Mouse (Mus musculus): Measurements from ENCODE around the gene Arfgef2. TPM values are rescaled to one million over a fixed set of nuclear protein-coding genes. Genes with fewer than 3 reads are reported as not detected.

Arfgef2 gene
- polyA plus RNA-seq, 1 experiment from 2014 or later = 11.1 TPM

DNA sequence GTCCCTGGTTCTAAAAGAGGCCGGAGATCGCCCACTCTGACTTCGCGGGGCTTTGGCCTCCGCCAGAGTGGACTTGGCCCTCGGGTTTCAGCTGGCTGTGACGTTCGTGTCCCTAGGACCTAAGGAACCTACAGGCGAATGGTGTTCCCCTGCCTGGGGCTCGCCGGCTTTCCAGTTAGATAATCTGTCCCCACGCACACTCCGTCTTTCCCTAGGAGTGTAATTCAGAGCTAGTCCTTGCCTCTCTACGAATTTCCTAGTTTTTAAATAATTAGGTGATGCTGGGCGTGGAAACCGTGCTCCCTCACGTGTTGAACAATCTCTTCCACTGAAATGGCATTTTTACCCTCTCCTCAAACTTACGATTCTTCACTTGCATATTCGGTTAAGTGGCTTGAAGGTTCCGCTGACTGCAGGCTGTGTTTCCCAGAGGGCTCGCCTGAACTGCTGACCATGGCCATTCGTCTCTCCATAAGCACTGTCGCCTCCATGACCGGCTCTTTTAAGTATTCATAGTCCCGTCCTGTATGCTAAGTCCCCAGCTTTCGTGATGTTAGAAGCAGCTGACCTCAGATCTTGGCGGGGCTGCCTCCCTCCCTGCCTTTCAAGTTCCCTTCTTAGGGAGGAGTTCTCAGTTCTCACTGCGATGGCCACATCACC lies 101.3 kb downstream of the Arfgef2 start:
- peak; percentile 22 for ATAC-seq (ENCODE audit: insufficient number of reproducible peaks, low FRiP score)
- H3K4me1 ChIP-seq (replicated peaks) = peaks cover 18% of the 10 kb centered on the region
- peak overlapping the region; percentile 78 for H3K4me3 ChIP-seq
- WGBS = under 1% methylated on average over 28 of the region's 28 CpGs
- no peaks in the 10 kb centered on the region for H3K9me3 ChIP-seq (replicated peaks)
- no peaks in the 10 kb centered on the region for H3K27me3 ChIP-seq (replicated peaks)
- H3K4me2 ChIP-seq = peak overlapping the region; percentile 96
- peaks cover 9% of the 10 kb centered on the region for H3K36me3 ChIP-seq
- H3K27ac ChIP-seq (ENCODE audit: poor library complexity, severe bottlenecking) = peak overlapping the region; percentile 99
- peak overlapping the region; percentile 88 for H3K9ac ChIP-seq

DNA sequence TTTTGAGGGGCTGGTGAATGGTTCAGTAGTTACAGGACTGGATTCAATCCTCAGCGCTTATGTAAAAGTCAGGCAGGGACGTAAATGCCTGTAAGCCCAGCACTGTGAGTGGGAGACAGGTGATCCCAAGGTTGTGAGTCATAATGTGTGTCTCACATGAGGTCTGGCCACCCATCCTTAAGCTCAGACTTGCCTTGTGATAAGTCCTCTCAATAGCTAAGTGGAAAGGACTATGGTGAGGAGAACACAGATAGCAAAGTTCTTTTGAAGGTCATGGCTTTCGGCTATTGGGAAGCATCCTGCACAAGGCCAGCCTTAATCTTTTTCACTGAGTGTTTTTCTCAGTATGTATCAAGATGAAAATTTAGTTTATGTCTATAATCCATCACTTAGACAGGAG lies 104.3 kb downstream of the Arfgef2 start:
- Histone ChIP-seq H3K9me3 (replicated peaks) (no peaks in the 10 kb centered on the region), H3K4me2 (no peak overlapping the region), H3K9ac (no peak overlapping the region), H3K4me1 (replicated peaks) (peaks cover 26% of the 10 kb centered on the region), H3K4me3 (no peak overlapping the region), H3K36me3 (peaks cover 8% of the 10 kb centered on the region), H3K27me3 (replicated peaks) (no peaks in the 10 kb centered on the region), H3K27ac (ENCODE audit: poor library complexity, severe bottlenecking) (no peak overlapping the region; the same call in 1 of the 2 replicates)
- ATAC-seq (ENCODE audit: insufficient number of reproducible peaks, low FRiP score) = no peak
- 73% methylated on average over 3 of the region's 3 CpGs for WGBS

DNA sequence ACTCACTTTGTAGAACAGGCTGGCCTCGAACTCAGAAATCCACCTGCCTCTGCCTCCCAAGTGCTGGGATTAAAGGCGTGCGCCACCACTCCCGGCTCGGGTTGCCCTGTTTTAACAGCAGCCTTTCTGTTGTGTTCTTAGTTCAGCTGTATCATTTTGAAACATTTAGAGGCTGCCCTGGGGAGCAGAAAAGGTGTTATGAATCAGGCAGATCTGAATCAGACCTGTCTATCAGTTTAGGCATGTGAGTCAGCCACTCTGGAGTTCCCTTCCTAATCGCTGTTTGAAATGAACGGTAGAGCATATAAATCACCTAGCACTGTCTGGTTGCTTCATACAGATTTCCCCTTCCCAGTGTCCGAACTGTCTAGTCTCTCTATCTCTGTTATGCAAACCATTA lies 105.1 kb downstream of the Arfgef2 start:
- 91% methylated on average over 8 of the region's 8 CpGs for WGBS
- Histone ChIP-seq H3K4me3 (no peak overlapping the region), H3K9me3 (replicated peaks) (no peaks in the 10 kb centered on the region), H3K9ac (no peak overlapping the region), H3K27ac (ENCODE audit: poor library complexity, severe bottlenecking) (no peak overlapping the region), H3K27me3 (replicated peaks) (no peaks in the 10 kb centered on the region), H3K36me3 (peaks cover 8% of the 10 kb centered on the region), H3K4me1 (replicated peaks) (peaks cover 23% of the 10 kb centered on the region), H3K4me2 (no peak overlapping the region)
- no peak for ATAC-seq (ENCODE audit: insufficient number of reproducible peaks, low FRiP score)

DNA sequence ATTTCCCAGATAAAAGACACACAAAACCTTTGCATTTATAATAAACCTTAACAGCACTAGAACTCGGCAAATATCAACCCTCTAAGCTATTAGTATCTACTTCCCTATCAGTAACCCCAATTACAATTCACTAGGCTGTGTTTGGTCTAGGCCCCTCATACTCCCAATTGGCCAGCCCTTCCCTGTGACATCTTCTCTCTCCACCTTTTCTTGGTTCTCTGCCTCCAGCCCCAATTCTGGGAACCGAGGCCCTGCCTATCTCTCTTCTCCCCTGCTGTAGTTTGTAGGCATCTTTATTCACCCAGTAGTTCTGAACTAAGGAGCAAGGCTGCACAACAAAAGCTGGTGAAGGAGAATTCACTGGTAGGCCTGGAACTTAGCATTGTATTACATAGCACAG lies 118.6 kb downstream of the Arfgef2 start:
- Histone ChIP-seq H3K4me1 (replicated peaks) (no peaks in the 10 kb centered on the region), H3K27ac (ENCODE audit: poor library complexity, severe bottlenecking) (no peak overlapping the region), H3K9me3 (replicated peaks) (no peaks in the 10 kb centered on the region), H3K9ac (no peak overlapping the region), H3K27me3 (replicated peaks) (no peaks in the 10 kb centered on the region), H3K4me3 (no peak overlapping the region), H3K4me2 (no peak overlapping the region), H3K36me3 (peaks cover 76% of the 10 kb centered on the region)
- no peak for ATAC-seq (ENCODE audit: insufficient number of reproducible peaks, low FRiP score)
- WGBS = 83% methylated on average over 2 of the region's 2 CpGs

DNA sequence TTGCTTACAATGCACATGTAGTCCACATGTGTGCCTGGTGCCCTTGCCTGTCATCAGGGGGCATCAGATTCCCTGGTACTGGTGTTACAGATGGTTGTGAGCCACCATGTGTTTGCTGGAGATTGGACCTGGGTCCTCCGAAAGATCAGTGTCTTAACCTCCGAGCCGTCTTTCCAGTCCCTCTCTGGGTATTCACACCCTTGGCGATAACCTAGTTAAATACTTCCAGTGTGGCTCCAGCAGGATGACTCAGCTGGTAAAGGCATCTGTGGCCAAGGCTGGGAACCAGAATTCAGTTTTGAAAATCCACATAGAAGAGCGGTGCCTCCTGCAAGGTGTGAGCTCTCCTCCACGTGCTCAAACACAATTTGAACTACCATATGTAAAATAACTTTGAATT lies 128.6 kb downstream of the Arfgef2 start:
- no peaks in the 10 kb centered on the region for H3K9me3 ChIP-seq (replicated peaks)
- H3K27me3 ChIP-seq (replicated peaks) = no peaks in the 10 kb centered on the region
- 90% methylated on average over 6 of the region's 6 CpGs for WGBS
- no peak overlapping the region for H3K9ac ChIP-seq
- ATAC-seq (ENCODE audit: insufficient number of reproducible peaks, low FRiP score) = no peak
- H3K36me3 ChIP-seq = peaks cover 82% of the 10 kb centered on the region
- H3K4me3 ChIP-seq = no peak overlapping the region
- no peak overlapping the region for H3K27ac ChIP-seq (ENCODE audit: poor library complexity, severe bottlenecking)
- peaks cover 3% of the 10 kb centered on the region; the same call in 1 of the 2 replicates for H3K4me1 ChIP-seq (replicated peaks)
- H3K4me2 ChIP-seq = no peak overlapping the region

DNA sequence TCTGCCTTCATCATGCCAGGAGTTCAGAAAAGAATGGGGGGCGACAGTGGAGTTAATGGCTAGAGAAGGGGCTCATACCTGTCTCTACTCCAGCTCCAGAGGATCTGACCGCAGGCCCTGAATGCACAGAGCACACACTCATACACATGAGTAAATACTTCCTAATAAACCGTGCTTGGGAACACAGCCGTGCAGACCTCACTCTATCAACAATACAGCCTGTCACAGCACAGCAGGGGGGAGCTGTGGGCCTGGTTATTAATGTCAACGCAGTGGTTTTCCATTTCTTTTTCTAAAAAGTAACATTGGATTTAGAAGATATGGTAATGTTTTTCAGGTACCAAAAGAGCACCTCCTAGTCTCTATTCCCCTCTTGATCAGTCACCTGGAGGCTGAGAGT lies 129.0 kb downstream of the Arfgef2 start:
- ATAC-seq (ENCODE audit: insufficient number of reproducible peaks, low FRiP score) = no peak
- no peaks in the 10 kb centered on the region for H3K9me3 ChIP-seq (replicated peaks)
- H3K4me2 ChIP-seq = no peak overlapping the region
- no peak overlapping the region for H3K4me3 ChIP-seq
- H3K36me3 ChIP-seq = peaks cover 81% of the 10 kb centered on the region
- H3K9ac ChIP-seq = no peak overlapping the region
- peaks cover 3% of the 10 kb centered on the region; the same call in 1 of the 2 replicates for H3K4me1 ChIP-seq (replicated peaks)
- WGBS = 92% methylated on average over 5 of the region's 5 CpGs
- no peaks in the 10 kb centered on the region for H3K27me3 ChIP-seq (replicated peaks)
- H3K27ac ChIP-seq (ENCODE audit: poor library complexity, severe bottlenecking) = no peak overlapping the region

DNA sequence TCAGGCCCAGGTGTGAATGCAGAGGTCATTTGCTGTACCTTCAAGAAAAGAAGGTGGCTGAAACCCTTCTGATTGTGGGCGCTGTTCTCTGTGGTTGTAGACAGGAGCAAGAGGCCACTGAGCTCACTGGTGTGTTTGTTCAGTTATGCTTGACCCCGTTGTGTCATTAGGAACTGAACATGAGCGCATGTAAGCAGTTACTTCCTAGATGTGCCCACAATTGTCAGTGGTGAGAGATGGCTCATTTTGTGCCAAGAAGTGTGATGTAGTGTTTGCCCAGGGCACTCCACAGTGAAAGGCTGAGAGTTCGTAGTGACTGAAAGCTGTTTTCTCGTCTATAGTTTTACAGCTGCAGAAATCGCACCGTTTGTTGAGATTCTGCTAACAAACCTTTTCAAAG lies 130.2 kb downstream of the Arfgef2 start:
- Histone ChIP-seq H3K36me3 (peaks cover 82% of the 10 kb centered on the region), H3K4me1 (replicated peaks) (peaks cover 3% of the 10 kb centered on the region; the same call in 1 of the 2 replicates), H3K27me3 (replicated peaks) (no peaks in the 10 kb centered on the region), H3K9ac (no peak overlapping the region), H3K27ac (ENCODE audit: poor library complexity, severe bottlenecking) (no peak overlapping the region), H3K4me2 (no peak overlapping the region), H3K4me3 (no peak overlapping the region), H3K9me3 (replicated peaks) (no peaks in the 10 kb centered on the region)
- ATAC-seq (ENCODE audit: insufficient number of reproducible peaks, low FRiP score) = no peak
- 94% methylated on average over 7 of the region's 7 CpGs for WGBS

DNA sequence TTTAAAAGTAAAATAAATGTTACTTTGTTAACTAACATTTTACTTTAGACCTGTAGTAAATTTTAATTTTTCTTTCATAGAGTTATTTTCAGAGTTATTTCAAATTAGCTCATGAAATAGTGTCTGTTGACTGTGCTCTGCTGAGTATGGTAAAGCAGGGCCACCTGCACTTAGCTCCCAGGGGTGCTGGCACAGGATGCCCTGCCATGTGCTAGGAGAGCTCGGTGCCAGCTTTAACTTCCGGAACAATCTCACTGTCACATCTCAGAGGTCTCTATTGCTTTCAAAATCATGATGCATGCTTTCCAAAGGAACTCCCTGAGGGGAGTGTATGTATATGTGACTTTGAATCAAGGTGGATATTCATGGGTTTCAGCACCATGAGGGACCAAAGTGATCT lies 130.8 kb downstream of the Arfgef2 start:
- no peak overlapping the region for H3K27ac ChIP-seq (ENCODE audit: poor library complexity, severe bottlenecking)
- H3K36me3 ChIP-seq = peaks cover 82% of the 10 kb centered on the region
- H3K9me3 ChIP-seq (replicated peaks) = no peaks in the 10 kb centered on the region
- no peaks in the 10 kb centered on the region for H3K27me3 ChIP-seq (replicated peaks)
- H3K4me3 ChIP-seq = no peak overlapping the region
- WGBS = 83% methylated on average over 2 of the region's 2 CpGs
- no peak overlapping the region for H3K4me2 ChIP-seq
- H3K9ac ChIP-seq = no peak overlapping the region
- no peak for ATAC-seq (ENCODE audit: insufficient number of reproducible peaks, low FRiP score)
- H3K4me1 ChIP-seq (replicated peaks) = peaks cover 3% of the 10 kb centered on the region; the same call in 1 of the 2 replicates

DNA sequence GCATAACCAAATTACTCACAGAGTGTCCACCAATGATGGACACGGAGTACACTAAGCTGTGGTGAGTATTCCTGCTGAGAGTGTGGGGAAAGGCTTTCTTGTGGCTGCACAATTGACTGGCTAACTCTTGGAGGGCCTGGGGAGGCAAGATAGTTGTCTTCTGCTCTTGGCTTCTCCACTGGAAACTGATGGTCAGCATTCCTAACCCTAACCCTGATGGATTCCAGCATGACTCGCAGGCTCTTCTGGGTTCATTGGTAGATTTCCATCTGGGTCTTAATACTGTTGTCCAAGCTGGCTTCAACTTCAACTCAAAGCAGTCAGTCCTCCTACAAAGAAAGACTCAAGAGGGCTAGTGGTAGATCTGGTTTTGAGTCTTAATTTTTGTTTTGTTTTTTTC lies 137.8 kb downstream of the Arfgef2 start:
- Histone ChIP-seq H3K9me3 (replicated peaks) (no peaks in the 10 kb centered on the region), H3K4me1 (replicated peaks) (0 out of 2 replicates have a peak, but pooled peaks cover 3% of the 10 kb centered on the region), H3K4me2 (no peak overlapping the region), H3K36me3 (peaks cover 87% of the 10 kb centered on the region), H3K9ac (no peak overlapping the region), H3K27ac (ENCODE audit: poor library complexity, severe bottlenecking) (no peak overlapping the region), H3K4me3 (no peak overlapping the region), H3K27me3 (replicated peaks) (no peaks in the 10 kb centered on the region)
- no peak for ATAC-seq (ENCODE audit: insufficient number of reproducible peaks, low FRiP score)
- 89% methylated on average over 2 of the region's 2 CpGs for WGBS

DNA sequence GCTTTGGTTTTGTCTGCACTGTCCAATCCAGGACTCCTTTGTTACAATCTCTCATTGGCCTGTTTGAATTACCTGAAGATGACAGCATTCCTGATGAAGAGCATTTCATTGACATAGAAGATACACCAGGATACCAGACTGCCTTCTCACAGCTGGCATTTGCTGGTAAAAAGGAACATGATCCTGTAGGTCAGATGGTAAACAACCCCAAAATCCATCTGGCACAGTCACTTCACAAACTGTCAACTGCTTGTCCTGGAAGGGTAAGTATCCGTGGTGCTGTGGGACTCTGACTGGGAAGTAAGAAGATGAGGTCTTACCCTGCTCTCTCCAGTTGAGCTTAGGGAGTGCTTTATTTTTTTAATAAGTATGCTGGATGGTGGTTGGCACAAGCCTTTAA lies 139.0 kb downstream of the Arfgef2 start:
- no peaks in the 10 kb centered on the region for H3K9me3 ChIP-seq (replicated peaks)
- no peak for ATAC-seq (ENCODE audit: insufficient number of reproducible peaks, low FRiP score)
- peaks cover 87% of the 10 kb centered on the region for H3K36me3 ChIP-seq
- 88% methylated on average over 1 of the region's 1 CpGs for WGBS
- H3K4me1 ChIP-seq (replicated peaks) = 0 out of 2 replicates have a peak, but pooled peaks cover 3% of the 10 kb centered on the region
- H3K4me3 ChIP-seq = no peak overlapping the region
- H3K9ac ChIP-seq = no peak overlapping the region
- H3K4me2 ChIP-seq = no peak overlapping the region
- H3K27me3 ChIP-seq (replicated peaks) = no peaks in the 10 kb centered on the region
- H3K27ac ChIP-seq (ENCODE audit: poor library complexity, severe bottlenecking) = no peak overlapping the region

DNA sequence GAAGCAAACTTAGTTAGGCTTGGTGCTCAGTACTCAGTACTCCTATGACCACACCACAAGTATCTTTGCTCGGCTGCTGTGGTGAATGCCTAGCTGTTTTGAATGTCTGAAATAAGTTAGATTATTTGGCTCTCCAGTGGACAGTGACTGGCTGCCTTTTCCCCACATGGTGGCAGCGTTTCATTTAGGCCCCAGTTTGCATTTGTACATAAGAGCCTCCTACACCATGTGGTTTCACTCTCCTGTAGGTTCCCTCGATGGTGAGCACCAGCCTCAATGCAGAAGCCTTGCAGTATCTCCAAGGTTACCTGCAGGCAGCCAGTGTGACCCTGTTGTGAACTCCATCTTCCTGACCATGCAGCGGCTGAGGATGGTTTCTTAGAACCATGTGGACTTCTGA lies 140.1 kb downstream of the Arfgef2 start:
- Histone ChIP-seq H3K4me1 (replicated peaks) (0 out of 2 replicates have a peak, but pooled peaks cover 3% of the 10 kb centered on the region), H3K9ac (no peak overlapping the region), H3K4me3 (no peak overlapping the region), H3K27ac (ENCODE audit: poor library complexity, severe bottlenecking) (no peak overlapping the region), H3K4me2 (no peak overlapping the region), H3K36me3 (peaks cover 91% of the 10 kb centered on the region), H3K9me3 (replicated peaks) (no peaks in the 10 kb centered on the region), H3K27me3 (replicated peaks) (no peaks in the 10 kb centered on the region)
- 54% methylated on average over 4 of the region's 4 CpGs for WGBS
- ATAC-seq (ENCODE audit: insufficient number of reproducible peaks, low FRiP score) = 0 out of 2 replicates have a peak, but pooled peaks have one; percentile 11

All from heart, embryonic 12.5 days (tissue).